Mouse (Mus musculus): ENCODE results near the gene Tmem59l. TPM values are rescaled to one million over a fixed set of nuclear protein-coding genes. Genes with fewer than 3 reads are reported as not detected.

The Tmem59l gene
- polyA plus RNA-seq, 1 experiment from 2014 or later = not detected

DNA sequence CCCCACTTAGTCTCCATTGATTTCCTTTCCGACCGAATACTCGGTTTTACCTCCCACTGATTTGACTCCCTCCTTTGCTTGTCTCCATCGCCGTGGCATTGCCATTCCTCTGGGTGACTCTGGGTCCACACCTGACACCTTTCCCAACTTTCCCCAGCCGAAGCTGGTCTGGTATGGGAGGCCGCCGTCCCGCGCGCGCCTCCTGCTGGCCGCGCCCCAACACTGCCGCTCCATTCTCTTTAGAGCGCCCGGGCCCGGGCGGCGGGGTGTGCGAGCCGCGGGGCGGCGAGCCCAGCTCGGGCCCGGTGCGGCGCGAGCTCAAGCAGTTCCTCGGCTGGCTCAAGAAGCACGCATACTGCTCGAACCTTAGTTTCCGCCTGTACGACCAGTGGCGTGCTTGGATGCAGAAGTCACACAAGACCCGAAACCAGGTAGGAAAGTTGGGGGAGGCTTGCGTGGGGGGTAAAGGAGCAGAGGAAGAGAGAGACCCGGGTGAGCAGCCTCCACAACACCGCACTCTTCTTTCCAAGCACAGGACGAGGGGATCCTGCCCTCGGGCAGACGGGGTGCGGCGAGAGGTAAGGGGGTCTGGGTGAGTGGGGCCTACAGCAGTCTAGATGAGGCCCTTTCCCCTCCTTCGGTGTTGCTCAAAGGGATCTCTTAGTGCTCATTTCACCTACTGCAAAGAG, 16.0 kb upstream of the Tmem59l start:
- no peak overlapping the region for H3K9ac ChIP-seq (ENCODE audit: low read depth, low read length)
- H3K9me3 ChIP-seq (replicated peaks; ENCODE audit: control insufficient read depth, low read length) = no peaks in the 10 kb centered on the region
- peaks cover 11% of the 10 kb centered on the region for H3K36me3 ChIP-seq (ENCODE audit: control insufficient read depth, insufficient read depth)
- H3K27ac ChIP-seq (ENCODE audit: low read length) = no peak overlapping the region
- H3K4me1 ChIP-seq (ENCODE audit: control insufficient read depth, low read depth, low read length) = peaks cover 61% of the 10 kb centered on the region
- peaks cover 35% of the 10 kb centered on the region for H3K27me3 ChIP-seq (ENCODE audit: control insufficient read depth, insufficient read depth, low read depth, low read length)
- peak overlapping the region; percentile 18; the same call in 1 of the 2 replicates for H3K4me3 ChIP-seq (ENCODE audit: low read depth, low read length)
- 0 out of 2 replicates have a peak, but pooled peaks have one; percentile 12 for ATAC-seq (ENCODE audit: low read depth)
- WGBS (ENCODE audit: insufficient replicate concordance) = 16% methylated on average over 46 of the region's 46 CpGs
- H3K4me2 ChIP-seq (ENCODE audit: low read depth, low read length) = peak overlapping the region; percentile 49

DNA sequence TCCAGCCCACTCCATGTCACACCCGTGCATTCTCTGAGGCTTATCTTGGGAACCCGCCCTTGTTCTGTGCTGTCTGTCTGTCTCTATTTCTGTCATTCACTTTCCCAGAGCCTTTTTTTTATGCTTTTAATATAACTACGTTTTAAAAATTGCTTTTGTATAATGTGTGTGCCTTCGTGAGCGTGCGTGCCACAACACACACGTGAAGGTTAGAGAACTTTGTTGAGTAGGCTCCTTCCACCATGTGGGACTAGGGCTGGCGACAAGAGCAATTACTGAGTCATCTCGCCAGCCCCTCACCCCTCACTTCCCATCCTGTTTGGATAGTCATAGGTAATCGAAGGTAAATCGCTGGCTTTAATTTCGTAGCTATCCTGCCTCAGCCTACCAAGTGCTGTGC, 15.4 kb upstream of the Tmem59l start:
- no peak for ATAC-seq (ENCODE audit: low read depth)
- peak overlapping the region; percentile 49 for H3K4me2 ChIP-seq (ENCODE audit: low read depth, low read length)
- no peaks in the 10 kb centered on the region for H3K9me3 ChIP-seq (replicated peaks; ENCODE audit: control insufficient read depth, low read length)
- H3K9ac ChIP-seq (ENCODE audit: low read depth, low read length) = no peak overlapping the region; the same call in 1 of the 2 replicates
- H3K4me1 ChIP-seq (ENCODE audit: control insufficient read depth, low read depth, low read length) = peaks cover 61% of the 10 kb centered on the region
- H3K36me3 ChIP-seq (ENCODE audit: control insufficient read depth, insufficient read depth) = peaks cover 6% of the 10 kb centered on the region
- H3K27me3 ChIP-seq (ENCODE audit: control insufficient read depth, insufficient read depth, low read depth, low read length) = peaks cover 41% of the 10 kb centered on the region
- H3K4me3 ChIP-seq (ENCODE audit: low read depth, low read length) = peak overlapping the region; percentile 19; the same call in 1 of the 2 replicates
- 29% methylated on average over 12 of the region's 12 CpGs for WGBS (ENCODE audit: insufficient replicate concordance)
- no peak overlapping the region for H3K27ac ChIP-seq (ENCODE audit: low read length)

DNA sequence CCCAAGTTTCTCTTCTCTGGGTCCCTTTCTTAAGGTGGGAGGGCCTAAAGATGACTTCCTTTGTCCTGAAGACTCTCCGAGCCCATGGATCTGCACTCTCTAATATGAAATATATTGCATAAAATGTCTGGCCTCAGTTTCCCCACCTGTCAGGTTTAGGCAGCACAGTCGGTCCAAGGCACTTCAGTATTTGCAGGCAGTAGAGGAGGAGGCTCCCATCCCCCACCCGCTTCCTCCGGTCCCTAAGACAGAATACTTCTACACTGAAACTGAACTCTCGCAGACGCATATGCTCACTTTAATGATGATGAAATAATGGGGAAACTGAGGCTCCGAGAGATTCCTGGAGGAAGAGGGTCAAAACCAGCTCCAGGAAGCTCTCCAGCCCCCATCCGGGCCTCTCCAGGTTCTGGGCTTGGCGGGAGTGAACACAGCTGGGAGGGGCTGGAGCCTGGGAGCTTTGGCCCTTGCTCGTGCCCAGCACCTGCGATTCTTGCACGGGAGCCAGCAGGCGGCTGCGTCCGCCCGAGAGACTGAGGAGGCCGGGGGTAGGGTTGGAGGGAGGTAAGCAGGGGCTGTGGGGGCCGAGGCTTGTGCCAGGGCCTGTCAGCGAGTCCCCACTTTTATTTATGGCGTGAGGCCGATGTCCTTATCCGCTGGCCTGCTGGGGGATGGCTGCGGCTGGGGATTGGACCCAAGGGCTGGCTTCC, 14.8 kb upstream of the Tmem59l start:
- H3K9ac ChIP-seq (ENCODE audit: low read depth, low read length) = no peak overlapping the region; the same call in 1 of the 2 replicates
- ATAC-seq (ENCODE audit: low read depth) = no peak
- WGBS (ENCODE audit: insufficient replicate concordance) = 12% methylated on average over 23 of the region's 23 CpGs
- H3K4me3 ChIP-seq (ENCODE audit: low read depth, low read length) = peak overlapping the region; percentile 19; the same call in 1 of the 2 replicates
- no peaks in the 10 kb centered on the region for H3K9me3 ChIP-seq (replicated peaks; ENCODE audit: control insufficient read depth, low read length)
- H3K4me1 ChIP-seq (ENCODE audit: control insufficient read depth, low read depth, low read length) = peaks cover 60% of the 10 kb centered on the region
- H3K27ac ChIP-seq (ENCODE audit: low read length) = no peak overlapping the region
- H3K36me3 ChIP-seq (ENCODE audit: control insufficient read depth, insufficient read depth) = no peaks in the 10 kb centered on the region
- H3K27me3 ChIP-seq (ENCODE audit: control insufficient read depth, insufficient read depth, low read depth, low read length) = peaks cover 47% of the 10 kb centered on the region
- peak overlapping the region; percentile 49 for H3K4me2 ChIP-seq (ENCODE audit: low read depth, low read length)

DNA sequence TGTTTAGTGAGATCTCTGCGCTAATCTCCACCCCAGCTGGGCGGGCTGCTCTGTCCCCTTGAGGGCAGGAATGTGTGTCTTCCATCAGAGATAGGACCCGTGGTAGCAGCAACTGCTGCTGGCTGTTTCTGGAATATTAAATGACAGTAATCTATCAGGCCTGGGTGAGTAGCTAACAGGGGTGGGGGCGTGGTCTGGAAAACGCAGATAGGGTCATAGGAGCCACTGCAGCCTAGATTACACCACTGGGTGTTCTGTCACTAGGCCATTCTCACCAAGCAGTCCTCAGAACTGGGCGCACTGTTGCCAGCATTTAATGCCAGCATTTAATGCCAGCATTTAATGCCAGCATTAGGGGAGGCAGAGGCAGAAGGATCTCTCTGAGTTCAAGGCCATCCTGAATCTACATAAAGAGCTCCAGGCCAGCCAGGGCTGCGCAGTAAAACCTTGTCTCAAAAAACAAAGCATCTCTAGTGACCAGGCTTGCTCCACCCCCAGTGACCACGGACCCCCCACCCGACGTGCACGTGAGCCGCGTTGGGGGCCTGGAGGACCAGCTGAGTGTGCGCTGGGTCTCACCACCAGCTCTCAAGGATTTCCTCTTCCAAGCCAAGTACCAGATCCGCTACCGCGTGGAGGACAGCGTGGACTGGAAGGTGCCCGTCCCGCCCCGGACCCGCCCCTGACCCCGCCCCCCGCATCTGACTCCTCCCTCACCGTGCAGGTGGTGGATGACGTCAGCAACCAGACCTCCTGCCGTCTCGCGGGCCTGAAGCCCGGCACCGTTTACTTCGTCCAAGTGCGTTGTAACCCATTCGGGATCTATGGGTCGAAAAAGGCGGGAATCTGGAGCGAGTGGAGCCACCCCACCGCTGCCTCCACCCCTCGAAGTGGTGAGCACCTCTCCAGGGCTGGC, 13.5 kb upstream of the Tmem59l start:
- peak overlapping the region; percentile 56 for H3K27ac ChIP-seq (ENCODE audit: low read length)

DNA sequence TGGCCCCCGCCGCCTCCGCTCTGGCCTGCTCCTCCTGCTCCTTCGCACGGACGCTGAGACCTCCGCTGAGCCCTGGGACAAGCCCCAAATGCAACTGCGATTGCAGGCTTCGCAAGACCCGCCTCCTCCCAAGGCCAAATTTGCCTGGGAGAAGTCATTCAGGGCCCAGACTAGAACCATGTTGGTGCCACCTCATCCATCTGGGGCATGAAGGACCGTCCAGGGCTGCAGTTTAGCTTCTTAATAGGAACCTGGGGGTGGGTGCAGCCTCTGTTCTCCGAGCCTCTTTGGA, 8.6 kb upstream of the Tmem59l start:
- H3K27me3 ChIP-seq (ENCODE audit: control insufficient read depth, insufficient read depth, low read depth, low read length) = peaks cover 91% of the 10 kb centered on the region

More for the DNA sequence above, 13.5 kb upstream of the Tmem59l start:
- Histone ChIP-seq H3K27me3 (ENCODE audit: control insufficient read depth, insufficient read depth, low read depth, low read length) (peaks cover 60% of the 10 kb centered on the region), H3K4me1 (ENCODE audit: control insufficient read depth, low read depth, low read length) (peaks cover 51% of the 10 kb centered on the region), H3K9ac (ENCODE audit: low read depth, low read length) (peak overlapping the region; percentile 38), H3K4me3 (ENCODE audit: low read depth, low read length) (peak overlapping the region; percentile 37), H3K9me3 (replicated peaks; ENCODE audit: control insufficient read depth, low read length) (no peaks in the 10 kb centered on the region), H3K36me3 (ENCODE audit: control insufficient read depth, insufficient read depth) (no peaks in the 10 kb centered on the region), H3K4me2 (ENCODE audit: low read depth, low read length) (peak overlapping the region; percentile 79)
- WGBS (ENCODE audit: insufficient replicate concordance) = 6% methylated on average over 39 of the region's 39 CpGs
- peak; percentile 78 for ATAC-seq (ENCODE audit: low read depth)

DNA sequence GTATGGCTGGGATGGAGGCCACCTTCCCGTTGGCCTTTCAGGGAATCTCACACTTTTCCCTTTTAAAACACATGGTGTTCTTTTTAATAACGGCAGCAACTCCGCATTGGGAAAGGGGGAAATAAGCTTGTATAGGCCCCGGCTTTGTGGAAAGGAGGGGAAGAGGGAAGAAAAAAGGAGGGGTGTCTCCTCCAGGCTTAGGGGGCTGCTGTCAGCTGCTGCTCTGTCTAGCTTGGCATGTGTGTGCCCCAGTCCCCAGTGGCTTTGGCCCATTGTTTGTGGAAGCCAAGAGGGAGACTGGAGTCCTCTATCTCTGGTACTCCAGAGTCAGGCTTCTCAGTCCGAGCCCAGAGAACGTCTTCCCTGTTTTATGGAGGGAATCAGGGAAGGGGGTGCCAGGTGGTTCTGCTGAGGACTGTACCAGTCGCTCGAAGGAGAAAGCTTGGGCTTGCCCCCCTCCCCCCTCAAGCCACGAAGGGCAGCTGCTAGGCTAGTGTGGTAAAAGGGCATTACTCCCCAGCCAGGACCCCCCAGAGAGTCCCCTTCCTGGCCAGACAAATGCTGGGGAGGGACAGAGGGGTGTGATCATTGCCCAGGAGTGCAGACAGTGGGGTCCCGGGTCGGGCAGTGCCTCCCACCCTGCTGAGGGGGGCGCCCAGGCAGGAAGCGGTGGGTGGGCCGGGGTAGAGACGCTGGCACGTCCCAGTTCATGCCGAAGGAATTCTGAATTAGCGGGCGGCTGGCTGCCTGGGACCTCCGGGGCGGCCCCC, 8.0 kb upstream of the Tmem59l start:
- peaks cover 95% of the 10 kb centered on the region for H3K27me3 ChIP-seq (ENCODE audit: control insufficient read depth, insufficient read depth, low read depth, low read length)
- 4% methylated on average over 21 of the region's 21 CpGs for WGBS (ENCODE audit: insufficient replicate concordance)
- no peaks in the 10 kb centered on the region for H3K9me3 ChIP-seq (replicated peaks; ENCODE audit: control insufficient read depth, low read length)

More for the DNA sequence above, 8.6 kb upstream of the Tmem59l start:
- Histone ChIP-seq H3K9me3 (replicated peaks; ENCODE audit: control insufficient read depth, low read length) (no peaks in the 10 kb centered on the region), H3K4me2 (ENCODE audit: low read depth, low read length) (no peak overlapping the region), H3K9ac (ENCODE audit: low read depth, low read length) (no peak overlapping the region), H3K36me3 (ENCODE audit: control insufficient read depth, insufficient read depth) (no peaks in the 10 kb centered on the region), H3K4me3 (ENCODE audit: low read depth, low read length) (no peak overlapping the region), H3K4me1 (ENCODE audit: control insufficient read depth, low read depth, low read length) (peaks cover 20% of the 10 kb centered on the region), H3K27ac (ENCODE audit: low read length) (no peak overlapping the region)
- ATAC-seq (ENCODE audit: low read depth) = no peak
- 11% methylated on average over 12 of the region's 12 CpGs for WGBS (ENCODE audit: insufficient replicate concordance)

DNA sequence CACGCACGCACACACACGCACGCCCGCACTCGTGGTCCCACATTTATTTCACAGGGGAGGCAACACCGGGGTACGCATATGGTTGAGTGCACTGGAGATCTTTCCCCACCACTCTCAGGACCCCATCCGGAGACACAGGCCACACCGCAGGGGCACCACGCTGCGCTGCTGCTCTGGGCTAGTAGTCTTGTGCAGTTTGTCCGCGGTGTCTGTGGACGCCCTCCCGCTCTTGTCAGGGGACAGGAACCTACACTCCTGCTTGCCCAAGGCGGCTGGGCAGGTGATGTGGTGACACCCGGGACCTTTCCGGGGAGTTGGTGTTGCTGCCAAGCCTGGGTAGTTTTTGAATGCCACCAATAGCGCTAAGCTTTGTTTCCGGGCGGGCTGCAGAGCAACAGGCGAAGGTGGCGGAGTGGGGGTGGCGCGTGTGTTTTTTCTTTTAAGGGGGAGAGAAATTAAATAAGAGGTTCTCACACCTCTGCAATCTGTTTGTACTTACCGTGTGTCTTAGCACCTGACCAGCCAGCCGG, 7.3 kb upstream of the Tmem59l start:
- ATAC-seq (ENCODE audit: low read depth) = no peak
- Histone ChIP-seq H3K4me1 (ENCODE audit: control insufficient read depth, low read depth, low read length) (peaks cover 10% of the 10 kb centered on the region), H3K9ac (ENCODE audit: low read depth, low read length) (no peak overlapping the region), H3K4me3 (ENCODE audit: low read depth, low read length) (no peak overlapping the region), H3K36me3 (ENCODE audit: control insufficient read depth, insufficient read depth) (no peaks in the 10 kb centered on the region), H3K27me3 (ENCODE audit: control insufficient read depth, insufficient read depth, low read depth, low read length) (peaks cover 97% of the 10 kb centered on the region), H3K27ac (ENCODE audit: low read length) (no peak overlapping the region), H3K4me2 (ENCODE audit: low read depth, low read length) (no peak overlapping the region), H3K9me3 (replicated peaks; ENCODE audit: control insufficient read depth, low read length) (no peaks in the 10 kb centered on the region)
- WGBS (ENCODE audit: insufficient replicate concordance) = 5% methylated on average over 25 of the region's 28 CpGs

More for the DNA sequence above, 8.0 kb upstream of the Tmem59l start:
- H3K4me1 ChIP-seq (ENCODE audit: control insufficient read depth, low read depth, low read length) = peaks cover 14% of the 10 kb centered on the region
- H3K4me2 ChIP-seq (ENCODE audit: low read depth, low read length) = no peak overlapping the region
- H3K9ac ChIP-seq (ENCODE audit: low read depth, low read length) = no peak overlapping the region
- H3K36me3 ChIP-seq (ENCODE audit: control insufficient read depth, insufficient read depth) = no peaks in the 10 kb centered on the region
- H3K27ac ChIP-seq (ENCODE audit: low read length) = no peak overlapping the region
- ATAC-seq (ENCODE audit: low read depth) = no peak
- no peak overlapping the region for H3K4me3 ChIP-seq (ENCODE audit: low read depth, low read length)

Measured in liver, embryonic 16.5 days (tissue).